Comparison of ENCODE assay signal across 15 mouse cellular contexts in genomic region chr10:88491632-88492031, GRCm38 (mm10). TPM values are rescaled to one million over a fixed set of nuclear protein-coding genes. Genes with fewer than 3 reads are reported as not detected.
DNase-seq lines count a peak whose midpoint lies in the region; TF ChIP-seq lines count a peak whose summit lies in the region.
"Had no signal": no experiment of that assay in that cellular context is flagged by ENCODE, and none has a peak within 500 bp of the region (broad histone marks: within the 10 kb centered on the region; RNA-seq: fewer than 3 reads in every experiment).

No protein-coding gene starts in this region.

- no peak for DNase-seq in lung, adult 2 months
- no peak for DNase-seq in lung, postnatal 14 days
- peak; percentile 63 for DNase-seq in NIH3T3 (ENCODE audit: low read depth)
- peak; percentile 25 for DNase-seq in lung, postnatal 10 days
- DNase-seq in layer of hippocampus, adult 2 months (ENCODE audit: low spot score in 2 of 2), result no peak
- no peak for DNase-seq in gastrocnemius, adult 18-20 months (ENCODE audit: low spot score)
- DNase-seq in limb, embryonic 10.5 days (ENCODE audit: low spot score), result no peak
- DNase-seq: gastrocnemius, postnatal 36 days; layer of hippocampus, adult 9-11 months; liver, embryonic 13.5 days; spleen, adult 18-20 months had no signal

- no peaks in the 10 kb centered on the region for H3K9me3 ChIP-seq in limb, embryonic 10.5 days (replicated peaks)
- H3K9me3 ChIP-seq: heart, embryonic 13.5 days; hindbrain, embryonic 10.5 days; liver, embryonic 13.5 days; neural tube, embryonic 15.5 days had no signal

- no peak overlapping the region for H3K4me3 ChIP-seq in lung, adult 2 months (replicated peaks; ENCODE audit: extremely low read depth, low read depth, low read length)
- no peak overlapping the region for H3K4me3 ChIP-seq in layer of hippocampus, adult 2 months
- H3K4me3 ChIP-seq in limb, embryonic 10.5 days, result no peak overlapping the region
- H3K4me3 ChIP-seq: erythroblast, embryonic 14.5 days; heart, embryonic 13.5 days; hindbrain, embryonic 10.5 days; liver, embryonic 13.5 days; neural tube, embryonic 15.5 days had no signal

- no peaks in the 10 kb centered on the region for H3K27me3 ChIP-seq in limb, embryonic 10.5 days (ENCODE audit: low read depth, poor library complexity, severe bottlenecking)
- H3K27me3 ChIP-seq: heart, embryonic 13.5 days; liver, embryonic 13.5 days; neural tube, embryonic 15.5 days had no signal

- WGBS in lung, adult 2 months, result 47% methylated on average over 7 of the region's 7 CpGs
- WGBS in limb, embryonic 10.5 days, result 61% methylated on average over 7 of the region's 7 CpGs

- H3K36me3 ChIP-seq in limb, embryonic 10.5 days, result no peaks in the 10 kb centered on the region
- H3K36me3 ChIP-seq: hindbrain, embryonic 10.5 days; liver, embryonic 13.5 days had no signal

- no peak for TF ChIP-seq POLR2A in lung, adult 2 months (IDR thresholded peaks at IDR 0.05; ENCODE audit: borderline replicate concordance, extremely low read depth, low read depth, low read length)

- no peak overlapping the region for H3K27ac ChIP-seq in layer of hippocampus, adult 2 months
- H3K27ac ChIP-seq in limb, embryonic 10.5 days, result no peak overlapping the region
- H3K27ac ChIP-seq: heart, embryonic 13.5 days; hindbrain, embryonic 10.5 days; liver, embryonic 13.5 days; neural tube, embryonic 15.5 days had no signal

- no peaks in the 10 kb centered on the region; the same call in 1 of the 2 replicates for H3K4me1 ChIP-seq in lung, adult 2 months (ENCODE audit: control insufficient read depth, insufficient read depth, low read length)
- peaks cover 13% of the 10 kb centered on the region for H3K4me1 ChIP-seq in limb, embryonic 10.5 days
- H3K4me1 ChIP-seq: heart, embryonic 13.5 days; liver, embryonic 13.5 days had no signal

- TF ChIP-seq CTCF in lung, adult 2 months (IDR thresholded peaks at IDR 0.05; ENCODE audit: insufficient read depth, low read length), result 0 out of 2 replicates have a peak, but pooled peaks have one; percentile 5
- no peak for TF ChIP-seq CTCF in layer of hippocampus, adult 2 months (conservative IDR thresholded peaks at IDR 0.05)

RNA-seq across cellular contexts. Expression of gene Chpt1, which starts 12.2 kb away (rescaled TPM):
- polyA plus RNA-seq in lung, adult 2 months (2012; rRNA removed), result 73.3 and 92.1 TPM in 2 replicates
- total RNA-seq in layer of hippocampus, adult 2 months (2021), result 10 to 100 TPM; 42.2 to 44.9 TPM
- 100 to 1,000 TPM in 1 of 2 experiments, 10 to 100 TPM in 1; 92.6 to 116 TPM for total RNA-seq in gastrocnemius, adult 18-20 months (2021)
- 16.0 and 19.9 TPM in 2 replicates for polyA plus RNA-seq in limb, embryonic 10.5 days (2016; fragmentation: Nextera tagmentation; extraction: Ambion mirVana)

RNA-seq across cellular contexts. Expression of gene Sycp3, which starts 32.3 kb away (rescaled TPM):
- polyA plus RNA-seq in lung, adult 2 months (2012; rRNA removed), result not detected in 2 replicates
- 1 to 10 TPM in 1 of 2 experiments, under 1 TPM in 1; 0.44 to 1.4 TPM for total RNA-seq in layer of hippocampus, adult 2 months (2021)
- under 1 TPM in 1 of 2 experiments, not detected in 1; 0.24 TPM for total RNA-seq in gastrocnemius, adult 18-20 months (2021)
- 0.21 TPM in 1 of 2 replicates, not detected in the other for polyA plus RNA-seq in limb, embryonic 10.5 days (2016; fragmentation: Nextera tagmentation; extraction: Ambion mirVana)
- total RNA-seq: gastrocnemius, postnatal 36 days had no signal
- polyA plus RNA-seq: erythroblast, embryonic 14.5 days; hindbrain, embryonic 10.5 days; neural tube, embryonic 15.5 days had no signal

Comparison
In these comparisons a context has a peak if more than half of its experiments do, and no peak if none do; other contexts are left out.
1. DNase-seq: peak in NIH3T3 (single experiment) and lung, postnatal 10 days (single experiment); none in lung, adult 2 months (single experiment), lung, postnatal 14 days (single experiment), layer of hippocampus, adult 2 months (0 of 2), gastrocnemius, adult 18-20 months (single experiment) and limb, embryonic 10.5 days (single experiment).